Mouse (Mus musculus): ENCODE results near the gene Cdcp2.
"Not testable (repeated sequence)": the region's sequence is repeated elsewhere in the genome, so short reads cannot be mapped to it uniquely, and the experiment has no call there.

Gene Cdcp2

GRCm38 (mm10) chr4:107091696-107092095 is 5.0 kb upstream of the Cdcp2 start:
- no peak for DNase-seq (ENCODE audit: low spot score)

DNA sequence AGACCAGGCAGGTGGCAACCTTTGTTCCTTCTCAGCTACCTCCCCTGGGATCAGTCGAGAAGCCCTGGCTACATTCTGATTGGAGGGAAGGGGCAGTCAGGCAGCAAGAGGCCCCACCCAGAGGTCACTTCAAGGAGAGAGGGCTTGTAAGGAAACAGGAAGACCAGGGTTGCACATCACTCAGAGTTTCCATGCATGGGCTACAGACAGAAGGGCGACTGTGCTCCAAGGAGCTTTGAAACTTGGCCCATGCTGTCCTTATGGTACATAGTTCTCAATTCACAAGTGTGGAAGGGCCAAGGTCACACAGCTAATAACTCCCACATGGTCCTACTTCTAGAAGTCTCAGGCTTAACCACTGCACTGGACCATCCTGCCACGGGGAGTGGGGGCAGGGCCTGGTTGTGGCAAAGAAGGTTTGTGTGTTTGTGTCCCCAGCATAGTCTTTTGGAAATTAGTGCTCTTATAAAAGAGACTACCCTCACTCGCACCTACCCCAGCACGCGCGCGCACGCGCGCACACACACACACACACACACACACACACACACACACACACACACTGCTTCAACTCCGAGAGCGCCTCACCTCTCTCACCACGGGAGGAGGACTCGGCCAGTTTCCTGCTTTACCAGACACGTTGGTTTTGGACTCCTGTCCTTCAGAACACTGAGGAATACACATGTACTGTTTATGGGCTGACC is 2.1 kb upstream of the Cdcp2 start:
- no peak for DNase-seq (ENCODE audit: low spot score)

DNA sequence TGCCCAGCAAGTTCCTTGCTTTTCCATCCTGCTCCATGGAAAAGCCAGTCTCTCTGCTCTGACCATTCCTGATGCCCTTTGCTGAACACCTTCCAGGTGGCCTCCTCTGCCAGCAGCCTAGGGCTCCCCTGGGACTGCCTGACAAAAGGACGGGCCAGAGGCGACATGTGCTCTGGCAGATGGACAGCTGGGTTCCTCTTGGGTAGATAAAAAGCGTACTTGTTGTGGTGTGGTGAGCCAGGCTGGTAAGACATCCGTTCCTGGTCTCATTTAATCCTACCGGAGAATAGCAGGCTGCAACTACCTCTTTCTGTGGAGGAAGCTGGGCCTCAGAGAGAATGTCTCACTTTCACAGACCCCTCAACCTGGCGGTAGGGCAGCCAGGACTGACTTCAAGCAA is 648 bp upstream of the Cdcp2 start:
- DNase-seq (ENCODE audit: low spot score) = no peak

GRCm38 (mm10) chr4:107097871-107098270 is 1.2 kb downstream of the Cdcp2 start:
- DNase-seq (ENCODE audit: low spot score) = no peak

DNA sequence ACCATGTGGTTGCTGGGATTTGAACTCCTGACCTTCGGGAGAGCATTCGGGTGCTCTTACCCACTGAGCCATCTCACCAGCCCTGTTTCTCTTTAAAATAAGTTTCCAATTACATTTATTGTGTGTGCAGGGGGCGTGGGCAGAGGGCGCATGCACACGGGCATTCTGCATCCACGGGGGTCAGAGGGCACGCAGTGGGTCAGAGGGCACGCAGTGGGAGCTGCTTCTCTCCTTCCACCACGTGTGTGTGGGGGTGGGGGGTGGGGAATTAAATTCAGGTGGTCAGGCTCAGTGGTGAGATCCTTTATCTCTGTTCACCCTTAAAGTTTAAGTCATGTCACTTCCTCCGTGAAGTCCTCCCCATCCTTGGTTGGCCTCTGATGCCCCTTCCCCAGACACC is 1.7 kb downstream of the Cdcp2 start:
- no peak for DNase-seq (ENCODE audit: low spot score)

GRCm38 (mm10) chr4:107098791-107099525 is 2.3 kb downstream of the Cdcp2 start:
- DNase-seq (ENCODE audit: low spot score) = no peak

DNA sequence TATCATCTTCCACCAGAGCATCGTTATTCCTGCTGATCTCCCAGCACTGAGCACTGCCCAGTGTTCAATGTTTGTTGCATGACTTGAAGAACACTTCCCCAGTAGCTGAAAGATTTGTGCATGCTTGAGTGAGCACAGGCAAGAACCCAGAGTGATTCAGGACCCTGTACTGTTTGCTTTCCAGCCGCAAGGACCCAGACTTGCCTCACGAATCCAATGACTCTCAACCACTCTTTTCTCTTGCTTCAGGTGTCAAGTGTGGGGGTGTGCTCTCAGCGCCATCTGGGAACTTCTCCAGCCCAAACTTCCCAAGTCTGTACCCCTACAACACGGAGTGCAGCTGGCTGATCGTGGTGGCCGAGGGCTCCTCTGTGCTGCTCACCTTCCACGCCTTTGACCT is 5.5 kb downstream of the Cdcp2 start:
- DNase-seq (ENCODE audit: low spot score) = no peak

GRCm38 (mm10) chr4:107106777-107107176 is 10.1 kb downstream of the Cdcp2 start:
- no peak for DNase-seq (ENCODE audit: low spot score)

GRCm38 (mm10) chr4:107108291-107108731 is 11.6 kb downstream of the Cdcp2 start:
- DNase-seq (ENCODE audit: low spot score) = no peak

- DNase-seq (ENCODE audit: low spot score) = not testable (repeated sequence)
Measured at GRCm38 (mm10) chr4:107109181-107109580, 12.5 kb downstream of the Cdcp2 start.

- DNase-seq (ENCODE audit: low spot score) = no peak
Measured at GRCm38 (mm10) chr4:107114278-107114677, 17.6 kb downstream of the Cdcp2 start.

DNA sequence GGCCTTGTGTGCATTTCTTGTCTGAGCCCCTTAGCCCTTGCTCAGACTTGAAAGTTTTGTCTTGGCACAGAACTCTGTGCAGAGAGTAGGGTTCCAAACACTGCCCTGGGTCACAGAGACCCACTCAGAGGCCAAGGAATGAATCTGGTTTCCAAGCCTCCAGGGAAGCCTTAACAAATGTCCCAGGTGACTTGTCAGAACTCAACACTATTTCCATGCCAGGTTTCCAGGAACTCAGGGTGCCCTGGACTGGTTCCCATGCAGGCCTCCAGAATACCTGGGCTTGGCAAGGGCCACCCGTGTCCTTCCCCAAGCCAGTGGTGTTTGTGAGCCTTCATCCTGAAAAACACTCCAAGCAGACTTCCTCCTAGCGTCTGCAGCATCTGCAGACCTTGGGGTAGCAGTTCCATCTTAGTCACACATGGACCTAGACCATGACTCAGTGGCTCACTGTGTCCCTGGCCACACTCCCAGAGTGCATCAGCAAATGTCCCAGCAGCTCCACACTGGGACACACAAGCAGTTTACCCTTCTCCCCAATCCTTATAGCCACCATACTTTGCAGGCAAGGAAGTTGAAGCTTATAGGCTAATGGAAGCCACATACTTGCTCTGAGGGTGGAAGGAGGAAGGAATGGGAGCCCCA is 21.2 kb downstream of the Cdcp2 start:
- DNase-seq (ENCODE audit: low spot score) = no peak

GRCm38 (mm10) chr4:107119056-107119455 is 22.4 kb downstream of the Cdcp2 start:
- no peak for DNase-seq (ENCODE audit: low spot score)

DNA sequence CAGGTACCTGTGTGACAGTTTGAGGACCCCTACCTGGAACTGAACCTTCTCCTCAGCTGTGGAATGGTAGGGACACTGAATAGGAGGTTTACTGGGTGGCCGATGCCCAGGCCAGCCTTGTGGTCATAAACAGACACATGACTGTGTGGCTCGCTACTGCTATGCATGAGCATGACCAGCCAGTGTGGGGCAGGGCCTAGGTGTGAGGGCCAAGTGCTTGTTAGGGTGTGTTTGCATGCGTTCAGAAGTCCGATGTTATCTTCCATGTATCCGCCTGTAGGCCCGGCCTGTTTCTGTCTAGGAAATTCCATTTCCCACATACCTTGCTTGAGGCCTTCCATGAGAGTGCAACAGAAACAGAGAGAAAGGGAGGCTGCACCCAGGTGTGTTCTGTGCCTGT is 24.0 kb downstream of the Cdcp2 start:
- no peak for DNase-seq (ENCODE audit: low spot score)

- DNase-seq (ENCODE audit: low spot score) = no peak
Measured at GRCm38 (mm10) chr4:107121165-107121943, 24.7 kb downstream of the Cdcp2 start.

- no peak for DNase-seq (ENCODE audit: low spot score)
Measured at GRCm38 (mm10) chr4:107124376-107124775, 27.7 kb downstream of the Cdcp2 start.

GRCm38 (mm10) chr4:107125101-107125500 is 28.4 kb downstream of the Cdcp2 start:
- no peak for DNase-seq (ENCODE audit: low spot score)

DNA sequence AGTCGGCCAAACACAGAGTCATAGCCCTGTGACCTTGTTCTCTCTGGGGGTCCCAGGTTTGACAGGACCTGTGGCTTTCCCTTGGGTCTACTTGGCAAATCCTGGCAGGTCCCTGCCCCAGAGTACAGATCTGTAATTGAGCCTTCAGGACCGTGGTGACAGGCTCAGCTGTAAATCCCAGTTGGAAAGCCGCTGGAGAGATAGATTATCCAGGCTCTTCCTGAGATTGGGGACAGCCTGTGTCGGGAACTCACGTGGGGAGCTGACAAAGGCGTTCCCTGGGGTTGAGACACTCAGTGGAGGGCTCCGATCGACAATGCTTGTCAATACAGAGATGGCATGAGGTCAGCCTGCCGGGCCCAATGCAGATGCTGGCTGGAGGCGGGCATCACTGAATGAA is 29.7 kb downstream of the Cdcp2 start:
- no peak for DNase-seq (ENCODE audit: low spot score)

DNA sequence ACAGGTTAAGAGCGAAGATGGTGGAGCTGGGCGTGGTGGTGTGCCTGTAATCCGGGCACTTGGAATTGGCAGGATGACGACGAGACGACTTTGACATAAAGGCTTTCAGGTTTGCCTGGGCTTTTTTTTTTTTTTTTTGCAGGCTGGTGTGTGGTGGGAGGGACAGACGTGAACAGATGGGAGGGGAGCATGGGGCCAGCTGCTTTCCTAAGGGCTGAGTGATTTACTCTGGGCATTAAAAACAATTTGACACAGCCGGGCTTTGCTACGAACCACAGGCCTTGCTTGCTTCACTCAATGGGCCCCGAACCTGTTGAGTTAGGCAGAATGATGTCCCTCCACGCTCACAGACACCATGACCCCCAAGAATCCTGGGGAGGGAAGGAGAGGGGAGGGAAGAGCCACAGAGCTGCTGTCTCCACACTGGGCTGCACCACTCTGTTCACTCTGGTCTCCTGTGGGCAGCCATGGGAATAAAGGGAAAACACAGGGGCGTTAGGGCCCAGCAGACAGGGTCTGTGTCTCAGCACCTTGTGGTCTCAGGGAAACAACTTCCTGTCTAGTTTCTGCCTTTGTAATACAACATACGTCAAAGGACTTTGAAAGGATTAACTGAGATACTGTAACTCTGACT is 30.3 kb downstream of the Cdcp2 start:
- no peak for DNase-seq (ENCODE audit: low spot score)

- no peak for DNase-seq (ENCODE audit: low spot score)
Measured at GRCm38 (mm10) chr4:107127901-107128669, 31.4 kb downstream of the Cdcp2 start.

DNA sequence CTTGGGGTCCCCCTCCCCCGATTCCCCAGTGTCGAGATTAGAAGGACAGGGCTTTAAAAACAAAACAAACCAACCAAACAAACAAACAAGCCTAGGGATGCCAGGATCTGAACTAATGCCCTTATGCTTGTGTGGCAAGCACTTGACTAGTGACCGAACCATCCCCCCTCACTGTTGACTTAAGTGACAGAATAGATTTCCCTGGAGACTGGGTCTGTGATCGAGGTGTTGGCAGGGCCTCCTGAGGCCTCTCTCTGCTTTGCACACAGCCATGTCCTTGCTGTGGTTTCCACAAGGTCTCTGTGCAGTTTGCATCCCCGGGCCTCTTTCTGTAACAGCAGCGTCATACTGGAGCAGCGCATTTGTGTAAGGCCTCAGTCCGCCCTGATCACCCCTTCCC is 32.7 kb downstream of the Cdcp2 start:
- no peak for DNase-seq (ENCODE audit: low spot score)
